Mouse (Mus musculus): ENCODE results near the gene Aox1. TPM values are rescaled to one million over a fixed set of nuclear protein-coding genes. Genes with fewer than 3 reads are reported as not detected.
"Not testable (repeated sequence)": the region's sequence is repeated elsewhere in the genome, so short reads cannot be mapped to it uniquely, and the experiment has no call there.

The Aox1 gene
- polyA plus RNA-seq (2012; rRNA removed): 2.7 and 3.3 TPM in 2 replicates

- peak within 1 kb of the TSS; percentile 71 for H3K27ac ChIP-seq (ENCODE audit: control insufficient read depth, insufficient read depth, low read depth, low read length)
- H3K4me1 ChIP-seq (ENCODE audit: control insufficient read depth, insufficient read depth, low read length): peaks cover 5% of the 10 kb centered on the region
- TF ChIP-seq POLR2A (IDR thresholded peaks at IDR 0.05; ENCODE audit: control insufficient read depth, low read depth, low read length) (peak; percentile 38; the same call in 1 of the 2 replicates), CTCF (IDR thresholded peaks at IDR 0.05; ENCODE audit: control insufficient read depth, insufficient read depth, insufficient replicate concordance, low read depth, low read length) (no peak)
- H3K4me3 ChIP-seq (ENCODE audit: control insufficient read depth, low read depth, low read length): peak within 1 kb of the TSS; percentile 44
- H3K27me3 ChIP-seq (ENCODE audit: control insufficient read depth, insufficient read depth, low read length): no peaks in the 10 kb centered on the region
- H3K36me3 ChIP-seq (ENCODE audit: control insufficient read depth, insufficient read depth, low read length): no peaks in the 10 kb centered on the region
Measured at GRCm38 (mm10) chr1:58029636-58030117, at the start of gene Aox1. Gene Aox1, plus strand, starts transcription at chr1:58029931.

GRCm38 (mm10) chr1:57989052-57989600, 40.6 kb upstream of the Aox1 start:
- TF ChIP-seq POLR2A (IDR thresholded peaks at IDR 0.05; ENCODE audit: control insufficient read depth, low read depth, low read length) (no peak), CTCF (IDR thresholded peaks at IDR 0.05; ENCODE audit: control insufficient read depth, insufficient read depth, insufficient replicate concordance, low read depth, low read length) (no peak)
- H3K27me3 ChIP-seq (ENCODE audit: control insufficient read depth, insufficient read depth, low read length): no peaks in the 10 kb centered on the region
- no peaks in the 10 kb centered on the region for H3K36me3 ChIP-seq (ENCODE audit: control insufficient read depth, insufficient read depth, low read length)
- H3K4me1 ChIP-seq (ENCODE audit: control insufficient read depth, insufficient read depth, low read length): peaks cover 2% of the 10 kb centered on the region; the same call in 1 of the 2 replicates
- H3K27ac ChIP-seq (ENCODE audit: control insufficient read depth, insufficient read depth, low read depth, low read length): no peak overlapping the region
- H3K4me3 ChIP-seq (ENCODE audit: control insufficient read depth, low read depth, low read length): peak overlapping the region; percentile 19

- Histone ChIP-seq H3K27me3 (ENCODE audit: control insufficient read depth, insufficient read depth, low read length) (no peaks in the 10 kb centered on the region), H3K27ac (ENCODE audit: control insufficient read depth, insufficient read depth, low read depth, low read length) (no peak overlapping the region), H3K36me3 (ENCODE audit: control insufficient read depth, insufficient read depth, low read length) (no peaks in the 10 kb centered on the region), H3K4me1 (ENCODE audit: control insufficient read depth, insufficient read depth, low read length) (peaks cover 2% of the 10 kb centered on the region), H3K4me3 (ENCODE audit: control insufficient read depth, low read depth, low read length) (no peak overlapping the region)
- TF ChIP-seq POLR2A (IDR thresholded peaks at IDR 0.05; ENCODE audit: control insufficient read depth, low read depth, low read length) (no peak), CTCF (IDR thresholded peaks at IDR 0.05; ENCODE audit: control insufficient read depth, insufficient read depth, insufficient replicate concordance, low read depth, low read length) (no peak)
Measured at GRCm38 (mm10) chr1:57991277-57991676, 38.5 kb upstream of the Aox1 start.

GRCm38 (mm10) chr1:57995432-57996132, 34.1 kb upstream of the Aox1 start, which contains the start of gene Sgo2a:
Gene Sgo2a, plus strand, starts transcription at chr1:57995971.
- TF ChIP-seq CTCF (IDR thresholded peaks at IDR 0.05; ENCODE audit: control insufficient read depth, insufficient read depth, insufficient replicate concordance, low read depth, low read length): no peak
- peak; percentile 88 for TF ChIP-seq POLR2A (IDR thresholded peaks at IDR 0.05; ENCODE audit: control insufficient read depth, low read depth, low read length)

GRCm38 (mm10) chr1:57996133-57996615, 33.6 kb upstream of the Aox1 start:
- peaks cover 8% of the 10 kb centered on the region for H3K4me1 ChIP-seq (ENCODE audit: control insufficient read depth, insufficient read depth, low read length)
- peak overlapping the region; percentile 95 for H3K4me3 ChIP-seq (ENCODE audit: control insufficient read depth, low read depth, low read length)
- H3K27ac ChIP-seq (ENCODE audit: control insufficient read depth, insufficient read depth, low read depth, low read length): peak overlapping the region; percentile 93
- TF ChIP-seq POLR2A (IDR thresholded peaks at IDR 0.05; ENCODE audit: control insufficient read depth, low read depth, low read length) (no peak), CTCF (IDR thresholded peaks at IDR 0.05; ENCODE audit: control insufficient read depth, insufficient read depth, insufficient replicate concordance, low read depth, low read length) (no peak)
- no peaks in the 10 kb centered on the region for H3K36me3 ChIP-seq (ENCODE audit: control insufficient read depth, insufficient read depth, low read length)
- H3K27me3 ChIP-seq (ENCODE audit: control insufficient read depth, insufficient read depth, low read length): no peaks in the 10 kb centered on the region

More at GRCm38 (mm10) chr1:57995432-57996132, 34.1 kb upstream of the Aox1 start, which contains the start of gene Sgo2a:
- peaks cover 8% of the 10 kb centered on the region for H3K4me1 ChIP-seq (ENCODE audit: control insufficient read depth, insufficient read depth, low read length)
- H3K4me3 ChIP-seq (ENCODE audit: control insufficient read depth, low read depth, low read length): peak within 1 kb of the TSS; percentile 95
- no peaks in the 10 kb centered on the region for H3K27me3 ChIP-seq (ENCODE audit: control insufficient read depth, insufficient read depth, low read length)
- H3K27ac ChIP-seq (ENCODE audit: control insufficient read depth, insufficient read depth, low read depth, low read length): peak within 1 kb of the TSS; percentile 93
- no peaks in the 10 kb centered on the region for H3K36me3 ChIP-seq (ENCODE audit: control insufficient read depth, insufficient read depth, low read length)

GRCm38 (mm10) chr1:57998146-57998545, 31.6 kb upstream of the Aox1 start:
- Histone ChIP-seq H3K27ac (ENCODE audit: control insufficient read depth, insufficient read depth, low read depth, low read length) (no peak overlapping the region), H3K4me1 (ENCODE audit: control insufficient read depth, insufficient read depth, low read length) (peaks cover 8% of the 10 kb centered on the region), H3K27me3 (ENCODE audit: control insufficient read depth, insufficient read depth, low read length) (no peaks in the 10 kb centered on the region), H3K36me3 (ENCODE audit: control insufficient read depth, insufficient read depth, low read length) (no peaks in the 10 kb centered on the region), H3K4me3 (ENCODE audit: control insufficient read depth, low read depth, low read length) (no peak overlapping the region)
- TF ChIP-seq CTCF (IDR thresholded peaks at IDR 0.05; ENCODE audit: control insufficient read depth, insufficient read depth, insufficient replicate concordance, low read depth, low read length): no peak
- no peak for TF ChIP-seq POLR2A (IDR thresholded peaks at IDR 0.05; ENCODE audit: control insufficient read depth, low read depth, low read length)

- H3K4me1 ChIP-seq (ENCODE audit: control insufficient read depth, insufficient read depth, low read length); H3K27ac ChIP-seq (ENCODE audit: control insufficient read depth, insufficient read depth, low read depth, low read length); H3K27me3 ChIP-seq (ENCODE audit: control insufficient read depth, insufficient read depth, low read length); H3K36me3 ChIP-seq (ENCODE audit: control insufficient read depth, insufficient read depth, low read length); H3K4me3 ChIP-seq (ENCODE audit: control insufficient read depth, low read depth, low read length): not testable (repeated sequence)
Measured at GRCm38 (mm10) chr1:58006388-58006787, 23.3 kb upstream of the Aox1 start.
